Mouse (Mus musculus): ENCODE measurements around the gene Olfr390.

Olfr390 gene

GRCm38 (mm10) chr11:73782664-73783063 is at the start of gene Olfr390:
Olfr390 (plus strand) TSS chr11:73782964.
- DNase-seq, result no peak

GRCm38 (mm10) chr11:73759115-73759514 is 23.6 kb upstream of the Olfr390 start:
- DNase-seq, result no peak

- no peak for DNase-seq
Measured at GRCm38 (mm10) chr11:73780613-73781012, 2.2 kb upstream of the Olfr390 start, which contains the start of gene Olfr389. Olfr389 (minus strand) TSS chr11:73780713.

GRCm38 (mm10) chr11:73802952-73803351 is 20.2 kb downstream of the Olfr390 start, which contains the start of gene Olfr391-ps:
Olfr391-ps (minus strand) TSS chr11:73803052.
- no peak for DNase-seq

- no peak for DNase-seq
Measured at GRCm38 (mm10) chr11:73816949-73817348, 34.2 kb downstream of the Olfr390 start, which contains the start of gene Olfr392. Olfr392 (minus strand) TSS chr11:73817049.

Measured in thymus, postnatal 25 days (tissue).